Mouse (Mus musculus) midbrain, postnatal 0 days (tissue): ENCODE measurements around the gene Nfya. TPM values are rescaled to one million over a fixed set of nuclear protein-coding genes. Genes with fewer than 3 reads are reported as not detected.
A peak's percentile ranks its signal among the peaks of the same experiment; 100 is the strongest.

ENCODE experiments used
- ATAC-seq: fragments of 200-750 bp; cut with Nextera tagmentation; 2 replicates; pipeline ENCODE4 v1.8.0; 2017; ENCODE audit warnings: moderate number of reproducible peaks, mild to moderate bottlenecking, moderate TSS enrichment, moderate library complexity; ENCODE audit not compliant: low FRiP score
- DNase-seq: peaks from one replicate; pipeline ENCODE4 v3.0.0-alpha.2; 2015; ENCODE audit warnings: low spot score
- H3K27ac ChIP-seq: fragments of 300-500 bp; sonication (generic); 2 replicates; pipeline ENCODE4 v1.5.1; 2014; ENCODE audit warnings: low read depth, mild to moderate bottlenecking, low read length, mixed read lengths
- H3K27me3 ChIP-seq: fragments of 300-500 bp; sonication (generic); 2 replicates; pipeline ENCODE4 v1.6.1; 2014; ENCODE audit warnings: low read length, control low read depth, mixed read lengths; ENCODE audit not compliant: insufficient read depth
- H3K36me3 ChIP-seq: fragments of 300-500 bp; sonication (generic); 2 replicates; pipeline ENCODE4 v1.6.1; 2014; ENCODE audit warnings: low read length, control low read depth, mixed read lengths; ENCODE audit not compliant: insufficient read depth
- H3K4me1 ChIP-seq: fragments of 300-500 bp; sonication (generic); 2 replicates; pipeline ENCODE4 v1.6.1; 2014; ENCODE audit warnings: mild to moderate bottlenecking, control low read depth, antibody characterized with exemption, low read length, mixed read lengths; ENCODE audit not compliant: insufficient read depth
- H3K4me2 ChIP-seq: fragments of 300-500 bp; sonication (generic); 2 replicates; pipeline ENCODE4 v1.6.1; 2014; ENCODE audit warnings: low read depth, mild to moderate bottlenecking, low read length, mixed read lengths; ENCODE audit not compliant: poor library complexity, severe bottlenecking
- H3K4me3 ChIP-seq: fragments of 300-500 bp; sonication (generic); 2 replicates; pipeline ENCODE4 v1.5.1; 2014; ENCODE audit warnings: low read depth, mild to moderate bottlenecking, low read length, moderate library complexity
- H3K9ac ChIP-seq: fragments of 300-500 bp; sonication (generic); replicated peaks from 2 replicates; pipeline ENCODE4 v1.6.1; 2014; ENCODE audit warnings: mild to moderate bottlenecking, low read length, moderate library complexity, mixed read lengths; ENCODE audit not compliant: poor library complexity, severe bottlenecking
- H3K9me3 ChIP-seq: fragments of 300-500 bp; sonication (generic); 2 replicates; pipeline ENCODE4 v1.6.1; 2016; ENCODE audit warnings: low read length, control low read depth
- CTCF ChIP-seq: IDR thresholded peaks from 2 replicates; pipeline ENCODE4 v1.5.1; 2016; ENCODE audit warnings: antibody characterized with exemption, mild to moderate bottlenecking
- WGBS: fragments of 180-500 bp; shearing (Covaris S2); extraction: QIAGEN DNeasy Blood & Tissue Kit; methylation state at CpG from one replicate; pipeline ENCODE4 v1.1.7; 2014; 5-methylcytosine and 5-hydroxymethylcytosine counted together
- polyA plus RNA-seq: library from polyadenylated mRNA; unstranded; fragments of >200 nt; fragmentation: Nextera tagmentation; extraction: Ambion mirVana; gene quantifications from 2 replicates; pipeline ENCODE4 v1.2.1, GENCODE M21; 2015
- total RNA-seq: library from RNA; depleted of rRNA; stranded (reverse); fragments of >200 nt; gene quantifications from 2 replicates; pipeline ENCODE4 v1.2.3, GENCODE M21; 2014

Gene Nfya
- total and polyA plus RNA-seq, 2 experiments from 2014 or later = 4.1 to 30.9 TPM

GRCm38 (mm10) chr17:48442745-48443457 is 33.2 kb upstream of the Nfya start:
- no peak overlapping the region for H3K4me3 ChIP-seq
- H3K36me3 ChIP-seq = no peaks in the 10 kb centered on the region
- no peaks in the 10 kb centered on the region for H3K9me3 ChIP-seq
- TF ChIP-seq CTCF = peak; percentile 41
- no peak overlapping the region for H3K9ac ChIP-seq
- no peak for ATAC-seq
- H3K4me1 ChIP-seq = no peaks in the 10 kb centered on the region
- WGBS = 67% methylated on average over 7 of the region's 7 CpGs
- H3K27ac ChIP-seq = no peak overlapping the region
- DNase-seq = peak; percentile 44
- H3K27me3 ChIP-seq = no peaks in the 10 kb centered on the region
- H3K4me2 ChIP-seq = no peak overlapping the region

GRCm38 (mm10) chr17:48437421-48437911 is 27.8 kb upstream of the Nfya start:
- Histone ChIP-seq H3K9me3 (no peaks in the 10 kb centered on the region), H3K27ac (0 out of 2 replicates have a peak overlapping the region, but pooled peaks have one; percentile 32), H3K36me3 (no peaks in the 10 kb centered on the region), H3K4me1 (no peaks in the 10 kb centered on the region), H3K4me2 (no peak overlapping the region), H3K27me3 (no peaks in the 10 kb centered on the region), H3K9ac (no peak overlapping the region), H3K4me3 (no peak overlapping the region)
- TF ChIP-seq CTCF = peak; percentile 12; the same call in 1 of the 2 replicates
- 45% methylated on average over 7 of the region's 7 CpGs for WGBS
- ATAC-seq (peak; percentile 33; the same call in 1 of the 2 replicates), DNase-seq (no peak)

GRCm38 (mm10) chr17:48436487-48436886 is 26.8 kb upstream of the Nfya start:
- no peak overlapping the region for H3K4me2 ChIP-seq
- H3K9me3 ChIP-seq = no peaks in the 10 kb centered on the region
- DNase-seq = no peak
- WGBS = 92% methylated on average over 1 of the region's 1 CpGs
- no peak overlapping the region for H3K4me3 ChIP-seq
- no peak for TF ChIP-seq CTCF
- no peaks in the 10 kb centered on the region for H3K36me3 ChIP-seq
- H3K27me3 ChIP-seq = no peaks in the 10 kb centered on the region
- H3K4me1 ChIP-seq = no peaks in the 10 kb centered on the region
- H3K27ac ChIP-seq = no peak overlapping the region
- H3K9ac ChIP-seq = no peak overlapping the region
- no peak for ATAC-seq

GRCm38 (mm10) chr17:48434479-48434878 is 24.8 kb upstream of the Nfya start:
- Histone ChIP-seq H3K36me3 (no peaks in the 10 kb centered on the region), H3K9ac (no peak overlapping the region), H3K4me2 (no peak overlapping the region), H3K27me3 (no peaks in the 10 kb centered on the region), H3K9me3 (no peaks in the 10 kb centered on the region), H3K27ac (no peak overlapping the region), H3K4me3 (no peak overlapping the region), H3K4me1 (no peaks in the 10 kb centered on the region)
- WGBS = 80% methylated on average over 5 of the region's 5 CpGs
- DNase-seq (no peak), ATAC-seq (no peak)
- TF ChIP-seq CTCF = no peak

- DNase-seq = no peak
- ATAC-seq = no peak
- Histone ChIP-seq H3K9ac (no peak overlapping the region), H3K4me3 (no peak overlapping the region), H3K9me3 (no peaks in the 10 kb centered on the region), H3K36me3 (no peaks in the 10 kb centered on the region), H3K27me3 (no peaks in the 10 kb centered on the region), H3K4me2 (no peak overlapping the region), H3K27ac (no peak overlapping the region), H3K4me1 (no peaks in the 10 kb centered on the region)
- 80% methylated on average over 6 of the region's 6 CpGs for WGBS
- TF ChIP-seq CTCF = peak; percentile 40
Observed at GRCm38 (mm10) chr17:48433689-48434330, 24.1 kb upstream of the Nfya start.
